Mouse (Mus musculus): Measurements from ENCODE around the gene Ptprq. TPM values are rescaled to one million over a fixed set of nuclear protein-coding genes. Genes with fewer than 3 reads are reported as not detected.

The Ptprq gene
- total and polyA plus RNA-seq, 2 experiments from 2014 or later = 0.03 to 0.10 TPM

DNA sequence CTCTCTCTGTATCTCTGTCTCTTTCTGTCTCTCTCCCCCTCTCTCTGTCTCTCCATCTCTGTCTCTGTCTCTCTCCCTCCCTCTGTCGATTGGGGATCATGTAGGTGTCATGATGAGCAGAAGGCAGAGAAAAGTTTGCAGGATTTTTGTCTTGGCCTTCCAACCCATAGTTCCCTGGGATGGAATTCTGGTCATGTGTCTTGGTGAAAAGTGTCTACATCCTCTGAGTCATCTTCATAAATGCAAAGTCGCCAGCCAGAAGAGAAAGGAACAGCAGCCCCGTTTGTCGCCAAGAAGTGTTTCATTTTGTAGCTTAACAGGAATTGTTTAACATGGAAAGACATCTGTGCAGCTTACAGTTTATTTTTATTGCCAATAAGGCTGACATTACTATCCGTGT lies 136.5 kb downstream of the Ptprq start:
- Histone ChIP-seq H3K27ac (no peak overlapping the region), H3K4me1 (ENCODE audit: insufficient read depth, low read length) (no peaks in the 10 kb centered on the region), H3K4me2 (ENCODE audit: low read depth, low read length) (no peak overlapping the region), H3K9ac (replicated peaks; ENCODE audit: low read length) (no peak overlapping the region), H3K27me3 (ENCODE audit: insufficient read depth, low read length) (no peaks in the 10 kb centered on the region), H3K36me3 (ENCODE audit: insufficient read depth, low read length) (no peaks in the 10 kb centered on the region), H3K9me3 (ENCODE audit: low read length) (no peaks in the 10 kb centered on the region), H3K4me3 (ENCODE audit: low read length) (no peak overlapping the region)
- ATAC-seq (no peak), DNase-seq (ENCODE audit: low spot score) (no peak)
- 76% methylated on average over 5 of the region's 5 CpGs for WGBS
- no peak for TF ChIP-seq CTCF (IDR thresholded peaks at IDR 0.05; ENCODE audit: low read depth)

DNA sequence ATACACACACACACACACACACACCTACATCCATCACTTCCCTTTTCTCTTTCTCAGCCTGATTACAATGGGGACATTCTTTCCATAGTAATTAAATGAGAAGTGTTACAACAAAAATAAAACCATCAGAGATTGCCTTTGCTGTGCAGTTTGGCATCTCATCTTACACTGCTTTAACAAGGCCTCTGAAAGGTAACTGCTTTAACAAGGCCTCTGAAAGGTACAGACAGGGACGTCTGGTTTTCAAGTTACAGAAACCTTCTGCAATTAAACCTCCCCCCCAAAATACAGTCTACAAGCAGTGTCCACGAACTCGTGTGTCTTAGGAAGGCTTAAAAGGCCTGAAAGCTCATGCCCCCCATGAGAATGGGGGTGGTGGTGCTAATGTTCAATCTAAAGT lies 150.8 kb downstream of the Ptprq start:
- ATAC-seq (no peak), DNase-seq (ENCODE audit: low spot score) (no peak)
- Histone ChIP-seq H3K36me3 (ENCODE audit: insufficient read depth, low read length) (no peaks in the 10 kb centered on the region), H3K9me3 (ENCODE audit: low read length) (no peaks in the 10 kb centered on the region), H3K4me3 (ENCODE audit: low read length) (no peak overlapping the region), H3K27me3 (ENCODE audit: insufficient read depth, low read length) (no peaks in the 10 kb centered on the region), H3K4me2 (ENCODE audit: low read depth, low read length) (no peak overlapping the region), H3K9ac (replicated peaks; ENCODE audit: low read length) (no peak overlapping the region), H3K4me1 (ENCODE audit: insufficient read depth, low read length) (no peaks in the 10 kb centered on the region), H3K27ac (no peak overlapping the region)
- TF ChIP-seq CTCF (IDR thresholded peaks at IDR 0.05; ENCODE audit: low read depth) = no peak
- 74% methylated on average over 3 of the region's 3 CpGs for WGBS

DNA sequence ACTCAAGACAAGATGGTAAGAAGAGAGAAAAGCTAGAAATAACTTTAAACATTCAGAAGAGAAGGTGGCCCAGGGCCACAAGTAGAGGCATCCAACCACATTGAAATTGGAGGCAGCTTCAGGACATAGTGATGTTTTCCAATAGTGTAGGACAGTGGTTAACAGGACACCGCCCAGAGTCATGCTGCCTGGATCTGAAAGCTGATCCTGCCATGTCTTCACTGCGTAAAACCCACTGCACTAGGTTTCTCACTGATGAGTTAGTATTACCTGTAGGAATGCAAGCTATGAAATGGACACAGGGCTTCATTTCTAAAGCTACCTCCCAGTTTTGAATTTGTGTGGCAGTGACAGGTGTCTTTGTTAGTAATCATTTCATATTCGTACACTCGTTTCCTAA lies 151.6 kb downstream of the Ptprq start:
- DNase-seq (ENCODE audit: low spot score) (no peak), ATAC-seq (no peak)
- Histone ChIP-seq H3K36me3 (ENCODE audit: insufficient read depth, low read length) (no peaks in the 10 kb centered on the region), H3K27me3 (ENCODE audit: insufficient read depth, low read length) (no peaks in the 10 kb centered on the region), H3K9me3 (ENCODE audit: low read length) (no peaks in the 10 kb centered on the region), H3K4me1 (ENCODE audit: insufficient read depth, low read length) (no peaks in the 10 kb centered on the region), H3K9ac (replicated peaks; ENCODE audit: low read length) (no peak overlapping the region), H3K4me2 (ENCODE audit: low read depth, low read length) (no peak overlapping the region), H3K4me3 (ENCODE audit: low read length) (no peak overlapping the region), H3K27ac (no peak overlapping the region)
- 89% methylated on average over 4 of the region's 4 CpGs for WGBS
- TF ChIP-seq CTCF (IDR thresholded peaks at IDR 0.05; ENCODE audit: low read depth) = no peak

DNA sequence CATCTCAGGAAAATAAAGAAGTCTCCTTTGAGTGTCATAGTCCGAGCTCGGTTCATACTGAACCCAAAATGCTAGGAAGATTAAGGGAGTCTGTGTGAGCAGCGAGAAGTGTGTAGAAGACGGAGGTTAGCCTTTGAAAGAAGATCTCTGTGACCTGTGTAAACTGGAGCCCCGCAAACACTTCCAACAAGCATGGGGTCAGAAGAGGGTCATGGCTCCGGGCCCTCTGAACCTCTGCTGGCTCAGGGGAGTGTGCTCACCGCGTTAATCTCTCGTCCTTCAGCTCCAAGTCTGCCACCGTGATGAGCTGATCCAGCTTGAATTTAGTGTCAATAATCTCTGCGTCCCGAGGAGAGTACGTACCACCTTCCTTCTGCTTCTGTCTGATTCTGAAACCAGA lies 157.0 kb downstream of the Ptprq start:
- Histone ChIP-seq H3K4me1 (ENCODE audit: insufficient read depth, low read length) (no peaks in the 10 kb centered on the region), H3K36me3 (ENCODE audit: insufficient read depth, low read length) (no peaks in the 10 kb centered on the region), H3K9me3 (ENCODE audit: low read length) (no peaks in the 10 kb centered on the region), H3K27me3 (ENCODE audit: insufficient read depth, low read length) (no peaks in the 10 kb centered on the region), H3K9ac (replicated peaks; ENCODE audit: low read length) (no peak overlapping the region), H3K4me3 (ENCODE audit: low read length) (no peak overlapping the region), H3K27ac (no peak overlapping the region), H3K4me2 (ENCODE audit: low read depth, low read length) (no peak overlapping the region)
- WGBS = 43% methylated on average over 13 of the region's 13 CpGs
- ATAC-seq (no peak), DNase-seq (ENCODE audit: low spot score) (no peak)
- TF ChIP-seq CTCF (IDR thresholded peaks at IDR 0.05; ENCODE audit: low read depth) = no peak

DNA sequence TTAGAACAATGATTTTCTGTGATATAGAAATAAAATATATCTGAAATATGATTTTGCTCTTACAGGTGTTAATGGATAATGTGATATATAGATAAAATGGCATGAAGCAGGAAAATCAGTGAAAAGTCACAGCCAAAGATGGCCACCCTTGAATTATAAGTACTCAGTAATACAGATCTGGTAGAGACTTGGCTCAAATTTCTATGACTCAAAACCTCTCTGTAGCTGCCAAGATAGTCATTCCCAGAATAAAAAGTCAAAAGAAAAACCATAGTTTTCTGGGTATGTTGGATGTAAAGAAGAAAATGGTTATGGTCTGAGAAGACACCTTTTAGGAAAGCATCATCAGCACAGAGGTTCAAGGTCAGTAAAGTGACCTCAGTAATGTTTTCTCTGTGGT lies 159.0 kb downstream of the Ptprq start:
- H3K4me1 ChIP-seq (ENCODE audit: insufficient read depth, low read length) = no peaks in the 10 kb centered on the region
- H3K27me3 ChIP-seq (ENCODE audit: insufficient read depth, low read length) = no peaks in the 10 kb centered on the region
- no peak overlapping the region for H3K27ac ChIP-seq
- H3K36me3 ChIP-seq (ENCODE audit: insufficient read depth, low read length) = no peaks in the 10 kb centered on the region
- H3K4me2 ChIP-seq (ENCODE audit: low read depth, low read length) = no peak overlapping the region
- ATAC-seq = no peak
- no peak overlapping the region for H3K9ac ChIP-seq (replicated peaks; ENCODE audit: low read length)
- DNase-seq (ENCODE audit: low spot score) = no peak
- no peaks in the 10 kb centered on the region for H3K9me3 ChIP-seq (ENCODE audit: low read length)
- no peak overlapping the region for H3K4me3 ChIP-seq (ENCODE audit: low read length)
- no peak for TF ChIP-seq CTCF (IDR thresholded peaks at IDR 0.05; ENCODE audit: low read depth)

DNA sequence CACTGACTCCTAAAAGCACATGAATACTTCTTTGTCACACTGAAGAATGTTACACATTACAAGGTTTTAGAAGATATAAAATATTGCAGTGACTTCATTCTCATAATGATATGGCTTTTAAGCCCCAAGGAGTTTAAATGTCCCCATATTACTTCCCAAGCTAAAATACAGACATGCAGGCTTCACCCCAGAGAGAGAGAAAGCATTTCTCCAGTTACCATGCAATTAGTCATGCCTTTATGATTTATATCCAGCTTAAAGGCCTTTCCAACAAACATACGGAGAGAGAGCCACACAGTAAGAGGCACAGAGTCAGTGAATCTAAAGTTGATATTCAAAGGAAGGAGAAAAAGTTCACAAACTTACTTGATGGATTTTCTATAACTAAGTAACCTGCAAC lies 176.8 kb downstream of the Ptprq start:
- no peaks in the 10 kb centered on the region for H3K36me3 ChIP-seq (ENCODE audit: insufficient read depth, low read length)
- no peaks in the 10 kb centered on the region for H3K9me3 ChIP-seq (ENCODE audit: low read length)
- ATAC-seq (no peak), DNase-seq (ENCODE audit: low spot score) (no peak)
- TF ChIP-seq CTCF (IDR thresholded peaks at IDR 0.05; ENCODE audit: low read depth) = no peak
- H3K4me2 ChIP-seq (ENCODE audit: low read depth, low read length) = no peak overlapping the region
- no peaks in the 10 kb centered on the region for H3K27me3 ChIP-seq (ENCODE audit: insufficient read depth, low read length)
- H3K4me1 ChIP-seq (ENCODE audit: insufficient read depth, low read length) = no peaks in the 10 kb centered on the region
- H3K27ac ChIP-seq = no peak overlapping the region
- WGBS = 30% methylated on average over 1 of the region's 1 CpGs
- no peak overlapping the region for H3K4me3 ChIP-seq (ENCODE audit: low read length)
- H3K9ac ChIP-seq (replicated peaks; ENCODE audit: low read length) = no peak overlapping the region

DNA sequence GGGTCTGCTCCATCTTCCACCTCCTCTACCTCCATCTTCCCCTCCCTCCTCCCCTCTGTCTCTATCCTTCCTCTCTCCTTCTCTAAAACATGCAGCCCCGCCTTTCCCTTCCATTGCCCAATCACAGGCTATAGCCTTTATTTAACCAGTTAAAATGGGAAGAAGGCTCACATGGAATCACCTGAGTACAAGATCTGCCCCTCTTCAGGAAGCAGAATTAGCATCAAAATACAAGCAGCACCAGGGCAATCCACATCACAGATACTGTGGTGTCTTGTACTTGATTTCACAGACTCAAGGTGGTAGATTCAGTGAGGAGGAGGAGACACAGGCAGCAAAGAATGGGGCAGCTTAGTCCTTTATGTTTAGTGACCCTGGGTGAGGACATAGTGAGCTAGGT lies 191.1 kb downstream of the Ptprq start:
- no peaks in the 10 kb centered on the region for H3K27me3 ChIP-seq (ENCODE audit: insufficient read depth, low read length)
- H3K9me3 ChIP-seq (ENCODE audit: low read length) = no peaks in the 10 kb centered on the region
- no peak overlapping the region for H3K4me2 ChIP-seq (ENCODE audit: low read depth, low read length)
- DNase-seq (ENCODE audit: low spot score) = no peak
- H3K4me3 ChIP-seq (ENCODE audit: low read length) = no peak overlapping the region
- 81% methylated on average over 1 of the region's 1 CpGs for WGBS
- H3K27ac ChIP-seq = no peak overlapping the region
- ATAC-seq = no peak
- no peak for TF ChIP-seq CTCF (IDR thresholded peaks at IDR 0.05; ENCODE audit: low read depth)
- H3K36me3 ChIP-seq (ENCODE audit: insufficient read depth, low read length) = no peaks in the 10 kb centered on the region
- no peaks in the 10 kb centered on the region for H3K4me1 ChIP-seq (ENCODE audit: insufficient read depth, low read length)
- H3K9ac ChIP-seq (replicated peaks; ENCODE audit: low read length) = no peak overlapping the region

Measured in hindbrain, postnatal 0 days (tissue).